ENCODE assay signal across 26 mouse cellular contexts in genomic region chr1:193053065-193053464, GRCm38 (mm10). TPM values are rescaled to one million over a fixed set of nuclear protein-coding genes. Genes with fewer than 3 reads are reported as not detected.
A peak's percentile ranks its signal among the peaks of the same experiment; 100 is the strongest.
DNase-seq lines count a peak whose midpoint lies in the region; ATAC-seq and TF ChIP-seq lines count a peak whose summit lies in the region.
"Had no signal": no experiment of that assay in that cellular context is flagged by ENCODE, and none has a peak within 500 bp of the region (broad histone marks: within the 10 kb centered on the region; RNA-seq: fewer than 3 reads in every experiment).

No protein-coding gene starts in this region.

- no peaks in the 10 kb centered on the region for H3K9me3 ChIP-seq in kidney, embryonic 14.5 days (ENCODE audit: control insufficient read depth, low read length)
- H3K9me3 ChIP-seq in kidney, postnatal 0 days (replicated peaks; ENCODE audit: low read length), result no peaks in the 10 kb centered on the region
- H3K9me3 ChIP-seq in intestine, postnatal 0 days (ENCODE audit: control insufficient read depth), result no peaks in the 10 kb centered on the region; the same call in 1 of the 2 replicates
- H3K9me3 ChIP-seq in forebrain, embryonic 13.5 days (replicated peaks), result no peaks in the 10 kb centered on the region
- H3K9me3 ChIP-seq: embryonic facial prominence, embryonic 13.5 days; embryonic facial prominence, embryonic 15.5 days; forebrain, embryonic 10.5 days; forebrain, embryonic 12.5 days; forebrain, embryonic 15.5 days; G1E had no signal

- ATAC-seq in kidney, embryonic 14.5 days (ENCODE audit: low FRiP score, low TSS enrichment), result peak; percentile 39; the same call in 1 of the 2 replicates
- no peak for ATAC-seq in kidney, postnatal 0 days (replicated peaks; ENCODE audit: low FRiP score, low read depth)
- peak; percentile 76 for ATAC-seq in intestine, postnatal 0 days
- no peak for ATAC-seq in forebrain, embryonic 13.5 days
- ATAC-seq: activated CD4-positive, CD25-positive, alpha-beta regulatory T cell, adult 4 months; CD4-positive, CD25-positive, alpha-beta regulatory T cell, adult 4 months; forebrain, embryonic 15.5 days; forebrain, postnatal 0 days; Patski had no signal

- H3K9ac ChIP-seq in kidney, embryonic 14.5 days (ENCODE audit: low read depth, low read length), result no peak overlapping the region
- no peak overlapping the region for H3K9ac ChIP-seq in kidney, postnatal 0 days (ENCODE audit: low read depth, low read length)
- H3K9ac ChIP-seq in intestine, postnatal 0 days (ENCODE audit: low read depth, low read length), result no peak overlapping the region
- no peak overlapping the region for H3K9ac ChIP-seq in forebrain, embryonic 13.5 days
- H3K9ac ChIP-seq: embryonic facial prominence, embryonic 13.5 days; embryonic facial prominence, embryonic 15.5 days; forebrain, embryonic 12.5 days; forebrain, embryonic 15.5 days; forebrain, postnatal 0 days had no signal

- no peak overlapping the region for H3K4me3 ChIP-seq in kidney, embryonic 14.5 days (ENCODE audit: low read length)
- H3K4me3 ChIP-seq in kidney, postnatal 0 days (replicated peaks; ENCODE audit: low read depth, low read length), result no peak overlapping the region
- H3K4me3 ChIP-seq in kidney, adult 2 months (ENCODE audit: insufficient read depth, low read depth, low read length), result no peak overlapping the region
- no peak overlapping the region for H3K4me3 ChIP-seq in intestine, postnatal 0 days (ENCODE audit: low read depth, low read length)
- no peak overlapping the region for H3K4me3 ChIP-seq in forebrain, embryonic 13.5 days
- H3K4me3 ChIP-seq: embryonic facial prominence, embryonic 13.5 days; embryonic facial prominence, embryonic 15.5 days; erythroblast, embryonic 14.5 days; forebrain, embryonic 10.5 days; forebrain, embryonic 12.5 days; forebrain, embryonic 15.5 days had no signal

- no peak for TF ChIP-seq CTCF in kidney, postnatal 0 days (IDR thresholded peaks at IDR 0.05; ENCODE audit: low read depth)
- no peak for TF ChIP-seq CTCF in kidney, adult 2 months (conservative IDR thresholded peaks at IDR 0.05; ENCODE audit: insufficient read depth, insufficient read length, low read depth, low read length)
- TF ChIP-seq CTCF in intestine, postnatal 0 days (IDR thresholded peaks at IDR 0.05; ENCODE audit: low read depth), result no peak

- no peak for DNase-seq in kidney, postnatal 25 days
- DNase-seq in kidney, postnatal 0 days (ENCODE audit: low spot score), result peak; percentile 16
- no peak for DNase-seq in kidney, adult 2 months
- DNase-seq: adrenal gland, adult 8-10 months; adrenal gland, postnatal 14 days; B cell, adult 2 months; cerebellum, adult 11-12 months; cerebellum, adult 2 months; cerebellum, adult 9-10 months; cerebellum, postnatal 10 days; cerebellum, postnatal 25 days; embryo, embryonic 11 days; forebrain, postnatal 0 days had no signal

- no peaks in the 10 kb centered on the region for H3K4me1 ChIP-seq in kidney, embryonic 14.5 days (ENCODE audit: control insufficient read depth, insufficient read depth, low read length)
- H3K4me1 ChIP-seq in kidney, postnatal 0 days (replicated peaks; ENCODE audit: insufficient read depth, low read length), result no peaks in the 10 kb centered on the region
- H3K4me1 ChIP-seq in kidney, adult 2 months (ENCODE audit: control insufficient read depth, insufficient read depth, low read length), result no peaks in the 10 kb centered on the region
- H3K4me1 ChIP-seq in intestine, postnatal 0 days (replicated peaks; ENCODE audit: control insufficient read depth, insufficient read depth, low read length), result no peaks in the 10 kb centered on the region
- H3K4me1 ChIP-seq in forebrain, embryonic 13.5 days, result no peaks in the 10 kb centered on the region
- H3K4me1 ChIP-seq: embryonic facial prominence, embryonic 13.5 days; embryonic facial prominence, embryonic 15.5 days; forebrain, embryonic 12.5 days; forebrain, embryonic 15.5 days had no signal

- WGBS in kidney, embryonic 14.5 days, result 25% methylated on average over 5 of the region's 5 CpGs
- WGBS in kidney, postnatal 0 days, result 25% methylated on average over 5 of the region's 5 CpGs
- WGBS in kidney, adult 2 months, result 38% methylated on average over 5 of the region's 5 CpGs
- 42% methylated on average over 5 of the region's 5 CpGs for WGBS in intestine, postnatal 0 days
- WGBS in forebrain, embryonic 13.5 days, result 78% methylated on average over 5 of the region's 5 CpGs

- H3K36me3 ChIP-seq in kidney, embryonic 14.5 days (ENCODE audit: control insufficient read depth, insufficient read depth, low read length), result no peaks in the 10 kb centered on the region
- no peaks in the 10 kb centered on the region for H3K36me3 ChIP-seq in kidney, postnatal 0 days (ENCODE audit: insufficient read depth, low read length)
- no peaks in the 10 kb centered on the region for H3K36me3 ChIP-seq in kidney, adult 2 months (ENCODE audit: control insufficient read depth, insufficient read depth, low read length)
- H3K36me3 ChIP-seq in intestine, postnatal 0 days (ENCODE audit: control insufficient read depth, insufficient read depth), result no peaks in the 10 kb centered on the region
- no peaks in the 10 kb centered on the region for H3K36me3 ChIP-seq in forebrain, embryonic 13.5 days (ENCODE audit: poor library complexity, severe bottlenecking)
- H3K36me3 ChIP-seq: embryonic facial prominence, embryonic 13.5 days; embryonic facial prominence, embryonic 15.5 days; forebrain, embryonic 10.5 days; forebrain, embryonic 12.5 days; forebrain, embryonic 15.5 days; G1E had no signal

- H3K27ac ChIP-seq in kidney, embryonic 14.5 days (ENCODE audit: low read depth, low read length), result no peak overlapping the region
- no peak overlapping the region for H3K27ac ChIP-seq in kidney, postnatal 0 days
- H3K27ac ChIP-seq in kidney, adult 2 months (ENCODE audit: insufficient read depth, low read depth, low read length), result no peak overlapping the region
- no peak overlapping the region for H3K27ac ChIP-seq in intestine, postnatal 0 days (ENCODE audit: low read depth, low read length)
- no peak overlapping the region for H3K27ac ChIP-seq in forebrain, embryonic 13.5 days
- H3K27ac ChIP-seq: embryonic facial prominence, embryonic 13.5 days; embryonic facial prominence, embryonic 15.5 days; forebrain, embryonic 10.5 days; forebrain, embryonic 12.5 days; forebrain, embryonic 15.5 days had no signal

- H3K4me2 ChIP-seq in kidney, embryonic 14.5 days (replicated peaks; ENCODE audit: low read depth, low read length), result no peak overlapping the region
- H3K4me2 ChIP-seq in kidney, postnatal 0 days (ENCODE audit: low read length), result no peak overlapping the region
- H3K4me2 ChIP-seq in intestine, postnatal 0 days (replicated peaks; ENCODE audit: low read depth), result no peak overlapping the region
- H3K4me2 ChIP-seq in forebrain, embryonic 13.5 days, result no peak overlapping the region
- H3K4me2 ChIP-seq: embryonic facial prominence, embryonic 13.5 days; embryonic facial prominence, embryonic 15.5 days; forebrain, embryonic 12.5 days; forebrain, embryonic 15.5 days had no signal

- no peaks in the 10 kb centered on the region for H3K27me3 ChIP-seq in kidney, embryonic 14.5 days (ENCODE audit: control insufficient read depth, insufficient read depth, low read length)
- H3K27me3 ChIP-seq in kidney, postnatal 0 days (ENCODE audit: insufficient read depth, low read length), result no peaks in the 10 kb centered on the region
- H3K27me3 ChIP-seq in kidney, adult 2 months (replicated peaks; ENCODE audit: control insufficient read depth, insufficient read depth, low read length), result no peaks in the 10 kb centered on the region
- H3K27me3 ChIP-seq in intestine, postnatal 0 days (replicated peaks; ENCODE audit: control insufficient read depth, insufficient read depth, low read length), result no peaks in the 10 kb centered on the region
- H3K27me3 ChIP-seq in forebrain, embryonic 13.5 days, result no peaks in the 10 kb centered on the region
- H3K27me3 ChIP-seq: embryonic facial prominence, embryonic 13.5 days; embryonic facial prominence, embryonic 15.5 days; forebrain, embryonic 12.5 days; forebrain, embryonic 15.5 days had no signal

- no peak for TF ChIP-seq POLR2A in kidney, adult 2 months (IDR thresholded peaks at IDR 0.05; ENCODE audit: low read depth, low read length)

RNA-seq across cellular contexts. Expression of gene Syt14, which starts 17.5 kb away (rescaled TPM):
- 2.6 and 3.2 TPM in 2 replicates for polyA plus RNA-seq in kidney, embryonic 14.5 days (2014; fragmentation: Nextera tagmentation; extraction: Ambion mirVana)
- 0.62 and 0.71 TPM in 2 replicates for polyA plus RNA-seq in kidney, postnatal 0 days (2015; fragmentation: Nextera tagmentation; extraction: Ambion mirVana)
- polyA plus RNA-seq in kidney, adult 2 months (2012; rRNA removed), result 1.2 and 1.7 TPM in 2 replicates
- 0.73 and 0.75 TPM in 2 replicates for polyA plus RNA-seq in intestine, postnatal 0 days (2015; fragmentation: Nextera tagmentation; extraction: Ambion mirVana)
- 6.2 and 7.6 TPM in 2 replicates for polyA plus RNA-seq in forebrain, embryonic 13.5 days (2015; fragmentation: Nextera tagmentation; extraction: Ambion mirVana)
- polyA plus RNA-seq: G1E had no signal

Comparison
In these comparisons a context has a peak if more than half of its experiments do, and no peak if none do; other contexts are left out.
1. ATAC-seq: peak in kidney, embryonic 14.5 days (single experiment) and intestine, postnatal 0 days (single experiment); none in kidney, postnatal 0 days (single experiment) and forebrain, embryonic 13.5 days (single experiment).